Mouse (Mus musculus): Measurements from ENCODE around the gene Mthfd1l. TPM values are rescaled to one million over a fixed set of nuclear protein-coding genes. Genes with fewer than 3 reads are reported as not detected.
A peak's percentile ranks its signal among the peaks of the same experiment; 100 is the strongest.

The Mthfd1l gene
- 8.3 and 9.0 TPM in 2 replicates for polyA plus RNA-seq (2015; fragmentation: Nextera tagmentation; extraction: Ambion mirVana)

DNA sequence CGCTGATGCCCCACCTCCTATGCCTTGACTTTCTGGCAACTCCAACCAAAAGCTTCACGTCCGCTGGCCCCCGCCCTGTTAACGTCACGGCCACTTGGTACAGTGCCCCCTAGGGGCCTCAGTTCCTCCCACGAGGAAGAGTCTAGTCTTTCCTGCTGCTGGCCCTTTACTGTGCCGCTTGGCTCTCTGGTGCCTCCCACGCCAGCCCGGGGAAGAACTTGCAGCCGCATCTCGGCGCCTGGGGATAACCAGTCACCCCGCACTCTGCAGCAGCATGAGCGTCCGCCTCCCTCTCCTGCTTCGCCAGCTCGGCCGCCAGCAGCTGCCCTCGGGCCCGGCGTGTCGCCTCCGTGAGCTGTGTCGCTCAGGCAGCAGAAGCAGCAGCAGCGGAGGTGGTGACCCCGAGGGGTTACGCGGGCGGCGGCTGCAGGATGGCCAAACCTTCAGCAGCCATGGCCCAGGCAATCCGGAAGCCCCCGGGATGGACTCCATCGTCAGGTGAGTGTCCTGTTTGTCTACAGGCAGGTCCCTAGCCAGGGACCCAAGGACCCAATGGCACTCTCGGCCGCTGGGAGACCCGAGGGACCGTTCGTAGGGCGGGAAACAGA, at the start of gene Mthfd1l:
Mthfd1l (plus strand) TSS at position 138 of the 608 bp plus-strand sequence.
- Histone ChIP-seq H3K27me3 (no peaks in the 10 kb centered on the region), H3K4me3 (peak within 1 kb of the TSS; percentile 72), H3K9ac (peak within 1 kb of the TSS; percentile 65), H3K27ac (peak within 1 kb of the TSS; percentile 94), H3K4me1 (peaks cover 17% of the 10 kb centered on the region; the same call in 1 of the 2 replicates), H3K9me3 (no peaks in the 10 kb centered on the region), H3K36me3 (no peaks in the 10 kb centered on the region), H3K4me2 (peak within 1 kb of the TSS; percentile 95)
- WGBS: under 1% methylated on average over 40 of the region's 40 CpGs
- ATAC-seq (ENCODE audit: insufficient number of reproducible peaks, low FRiP score, low TSS enrichment, low read depth): peak; percentile 35

DNA sequence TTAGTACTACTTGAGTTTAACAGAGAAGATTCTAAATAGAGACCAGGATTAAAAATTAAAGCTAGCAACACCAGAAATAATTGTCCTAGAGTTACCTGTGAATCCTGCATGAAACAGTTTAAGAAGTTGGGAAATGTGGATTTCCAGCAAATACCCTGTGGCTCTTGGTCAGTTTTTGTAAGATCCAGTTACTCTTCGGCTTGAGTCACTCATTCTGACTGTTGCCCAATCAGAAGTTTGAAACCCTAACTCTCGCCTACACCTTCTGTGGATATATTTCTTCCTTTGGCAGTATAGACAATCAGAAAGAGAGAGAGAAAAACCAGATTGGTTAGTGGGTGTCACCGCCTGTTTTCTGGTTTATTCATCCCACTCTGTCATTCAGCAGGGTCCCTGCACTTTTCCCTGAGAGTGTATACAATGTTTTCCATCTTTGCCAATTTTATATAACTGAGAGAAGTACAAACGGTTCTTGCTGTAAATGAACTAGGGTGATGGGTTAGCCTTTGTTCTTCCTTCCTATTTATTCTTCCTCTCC, 44.8 kb upstream of the Mthfd1l start:
- no peaks in the 10 kb centered on the region for H3K27me3 ChIP-seq
- H3K4me1 ChIP-seq: no peaks in the 10 kb centered on the region
- H3K27ac ChIP-seq: no peak overlapping the region
- H3K9me3 ChIP-seq: no peaks in the 10 kb centered on the region
- no peak overlapping the region for H3K9ac ChIP-seq
- H3K4me3 ChIP-seq: no peak overlapping the region
- peaks cover 9% of the 10 kb centered on the region; the same call in 1 of the 2 replicates for H3K36me3 ChIP-seq
- 70% methylated on average over 4 of the region's 4 CpGs for WGBS
- no peak for ATAC-seq (ENCODE audit: insufficient number of reproducible peaks, low FRiP score, low TSS enrichment, low read depth)
- H3K4me2 ChIP-seq: no peak overlapping the region

DNA sequence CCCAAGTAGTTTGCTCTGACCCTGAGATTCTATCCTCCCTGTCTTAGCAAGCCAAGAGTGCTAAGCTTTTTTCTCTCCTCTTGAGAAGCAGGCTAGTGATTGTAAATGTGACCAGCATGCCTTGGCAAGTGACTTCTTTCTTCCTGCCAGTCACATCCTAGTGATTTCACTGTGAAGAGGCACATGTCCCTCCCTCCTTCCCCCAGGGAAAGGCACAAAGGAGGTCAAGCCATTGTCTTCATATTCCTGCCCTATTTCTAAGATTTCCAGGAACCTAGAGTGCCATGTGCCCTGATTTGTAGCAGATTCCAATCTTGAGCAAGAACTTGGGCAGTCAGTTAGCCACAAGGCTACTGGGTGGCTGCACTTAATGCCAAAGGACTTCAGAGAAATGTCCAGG, 41.1 kb upstream of the Mthfd1l start:
- Histone ChIP-seq H3K4me1 (0 out of 2 replicates have a peak, but pooled peaks cover 3% of the 10 kb centered on the region), H3K4me3 (no peak overlapping the region), H3K9me3 (no peaks in the 10 kb centered on the region), H3K9ac (no peak overlapping the region), H3K27me3 (no peaks in the 10 kb centered on the region), H3K4me2 (no peak overlapping the region), H3K36me3 (0 out of 2 replicates have a peak, but pooled peaks cover 9% of the 10 kb centered on the region), H3K27ac (no peak overlapping the region)
- no peak for ATAC-seq (ENCODE audit: insufficient number of reproducible peaks, low FRiP score, low TSS enrichment, low read depth)

DNA sequence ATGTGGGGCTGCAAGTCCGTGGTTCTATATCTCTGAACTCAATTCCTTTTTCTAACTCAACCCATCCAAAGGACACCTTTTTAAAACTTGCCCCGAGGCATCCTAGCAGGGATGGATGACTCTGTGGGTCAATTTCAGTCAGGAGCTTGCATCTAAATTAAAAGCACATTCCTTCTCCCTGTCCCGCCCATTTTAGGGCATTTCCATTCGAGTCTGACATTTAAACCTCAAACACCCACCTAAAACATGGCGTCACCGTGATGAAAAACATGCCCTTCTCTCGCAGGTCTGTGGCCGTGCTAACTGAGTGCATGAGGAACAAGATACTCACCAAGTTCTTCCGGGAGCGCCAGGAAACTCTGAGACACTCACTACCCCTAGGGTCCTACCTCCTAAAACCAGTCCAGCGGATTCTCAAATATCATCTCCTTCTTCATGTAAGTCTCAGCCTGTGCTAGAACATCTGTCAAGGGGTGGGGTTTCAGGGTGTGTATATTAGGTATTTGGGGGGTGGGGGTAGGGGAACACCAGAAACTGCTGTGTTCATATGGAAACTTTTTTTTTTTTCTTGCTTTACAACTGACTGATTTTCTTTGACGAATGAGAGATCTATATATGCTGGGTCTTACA, 39.5 kb upstream of the Mthfd1l start:
- H3K4me1 ChIP-seq: 0 out of 2 replicates have a peak, but pooled peaks cover 3% of the 10 kb centered on the region
- peaks cover 12% of the 10 kb centered on the region; the same call in 1 of the 2 replicates for H3K36me3 ChIP-seq
- H3K9ac ChIP-seq: no peak overlapping the region
- no peak overlapping the region for H3K4me2 ChIP-seq
- no peaks in the 10 kb centered on the region for H3K27me3 ChIP-seq
- WGBS: 29% methylated on average over 12 of the region's 12 CpGs
- 0 out of 2 replicates have a peak, but pooled peaks have one; percentile 24 for ATAC-seq (ENCODE audit: insufficient number of reproducible peaks, low FRiP score, low TSS enrichment, low read depth)
- H3K27ac ChIP-seq: no peak overlapping the region
- no peaks in the 10 kb centered on the region for H3K9me3 ChIP-seq
- no peak overlapping the region for H3K4me3 ChIP-seq

DNA sequence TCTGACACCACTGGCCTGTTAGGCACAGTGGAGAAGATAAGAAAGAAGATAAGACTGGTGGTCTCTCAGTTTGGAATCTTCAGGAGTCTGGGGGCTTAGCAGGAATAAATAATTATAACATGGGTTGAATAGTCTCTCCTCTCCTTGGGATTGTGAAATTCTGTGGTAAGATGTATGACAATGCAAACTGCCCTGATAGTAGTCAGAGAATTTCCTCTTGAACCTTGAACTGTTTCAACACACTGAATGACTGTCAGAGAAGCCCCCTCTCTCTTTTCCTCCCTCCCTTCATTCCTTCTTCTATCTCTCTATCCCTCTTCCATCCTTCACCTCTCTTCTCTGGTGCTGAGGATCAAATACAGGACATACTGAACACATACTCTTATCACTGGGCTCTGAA, 36.1 kb upstream of the Mthfd1l start:
- Histone ChIP-seq H3K27ac (no peak overlapping the region), H3K4me2 (no peak overlapping the region), H3K4me1 (peaks cover 7% of the 10 kb centered on the region; the same call in 1 of the 2 replicates), H3K27me3 (no peaks in the 10 kb centered on the region), H3K36me3 (peaks cover 15% of the 10 kb centered on the region), H3K9me3 (no peaks in the 10 kb centered on the region), H3K4me3 (no peak overlapping the region), H3K9ac (no peak overlapping the region)
- ATAC-seq (ENCODE audit: insufficient number of reproducible peaks, low FRiP score, low TSS enrichment, low read depth): no peak

DNA sequence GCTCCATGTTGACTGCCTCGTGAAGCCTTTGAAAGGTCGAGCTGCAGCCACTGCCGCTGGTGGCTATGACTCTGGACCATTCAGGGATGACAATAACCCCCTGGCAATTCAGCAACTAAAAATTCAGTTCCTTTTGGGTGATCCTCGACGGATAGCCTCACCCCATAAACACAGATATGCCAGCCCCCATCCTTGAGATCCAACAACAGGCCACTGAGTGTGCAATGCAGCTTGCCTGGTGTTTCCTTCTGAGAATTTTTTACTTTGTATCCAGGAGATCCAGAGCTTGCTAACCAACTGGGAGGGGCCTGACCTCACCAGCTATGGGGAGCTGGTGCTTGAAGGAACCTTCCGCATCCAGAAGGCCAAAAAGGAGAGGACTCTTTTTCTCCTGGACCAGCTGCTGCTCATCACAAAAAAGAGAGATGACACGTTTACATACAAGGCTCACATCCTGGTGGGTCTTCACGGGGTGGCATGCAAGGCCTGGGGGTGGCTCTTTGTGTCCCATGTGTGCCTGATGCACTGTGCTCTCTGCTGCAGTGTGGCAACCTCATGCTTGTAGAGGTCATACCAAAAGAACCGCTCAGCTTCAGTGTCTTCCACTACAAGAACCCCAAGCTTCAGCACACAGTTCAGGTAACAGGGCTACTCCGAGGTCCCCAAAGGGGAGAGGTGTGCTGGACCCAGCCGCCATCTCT, 32.9 kb upstream of the Mthfd1l start:
- peak overlapping the region; percentile 57; the same call in 1 of the 2 replicates for H3K27ac ChIP-seq
- H3K4me1 ChIP-seq: peaks cover 4% of the 10 kb centered on the region; the same call in 1 of the 2 replicates
- no peak overlapping the region for H3K9ac ChIP-seq
- 89% methylated on average over 11 of the region's 11 CpGs for WGBS
- H3K4me3 ChIP-seq: no peak overlapping the region
- H3K4me2 ChIP-seq: no peak overlapping the region
- ATAC-seq (ENCODE audit: insufficient number of reproducible peaks, low FRiP score, low TSS enrichment, low read depth): no peak
- peaks cover 12% of the 10 kb centered on the region for H3K36me3 ChIP-seq
- no peaks in the 10 kb centered on the region for H3K27me3 ChIP-seq
- H3K9me3 ChIP-seq: no peaks in the 10 kb centered on the region

DNA sequence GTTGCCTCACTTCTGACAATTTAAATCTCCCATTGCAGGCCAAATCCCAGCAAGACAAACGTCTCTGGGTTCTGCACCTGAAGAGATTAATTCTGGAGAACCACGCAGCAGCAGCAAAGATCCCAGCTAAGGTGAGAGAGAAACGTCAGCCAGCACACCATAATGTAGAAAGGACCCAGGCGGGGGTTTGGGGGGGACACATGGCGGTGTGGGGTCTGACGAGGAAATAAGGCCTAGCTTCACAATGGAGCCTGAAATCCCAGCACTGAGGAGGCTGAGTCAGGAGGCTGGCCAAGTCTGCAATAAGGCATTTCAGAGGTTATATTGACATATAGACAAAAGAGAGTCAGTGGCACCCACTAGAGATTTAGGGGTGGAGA, 32.3 kb upstream of the Mthfd1l start:
- Histone ChIP-seq H3K4me1 (peaks cover 4% of the 10 kb centered on the region; the same call in 1 of the 2 replicates), H3K36me3 (peaks cover 12% of the 10 kb centered on the region), H3K27ac (peak overlapping the region; percentile 57; the same call in 1 of the 2 replicates), H3K9me3 (no peaks in the 10 kb centered on the region), H3K9ac (no peak overlapping the region), H3K4me2 (no peak overlapping the region), H3K4me3 (no peak overlapping the region), H3K27me3 (no peaks in the 10 kb centered on the region)
- no peak for ATAC-seq (ENCODE audit: insufficient number of reproducible peaks, low FRiP score, low TSS enrichment, low read depth)
- 87% methylated on average over 6 of the region's 6 CpGs for WGBS

DNA sequence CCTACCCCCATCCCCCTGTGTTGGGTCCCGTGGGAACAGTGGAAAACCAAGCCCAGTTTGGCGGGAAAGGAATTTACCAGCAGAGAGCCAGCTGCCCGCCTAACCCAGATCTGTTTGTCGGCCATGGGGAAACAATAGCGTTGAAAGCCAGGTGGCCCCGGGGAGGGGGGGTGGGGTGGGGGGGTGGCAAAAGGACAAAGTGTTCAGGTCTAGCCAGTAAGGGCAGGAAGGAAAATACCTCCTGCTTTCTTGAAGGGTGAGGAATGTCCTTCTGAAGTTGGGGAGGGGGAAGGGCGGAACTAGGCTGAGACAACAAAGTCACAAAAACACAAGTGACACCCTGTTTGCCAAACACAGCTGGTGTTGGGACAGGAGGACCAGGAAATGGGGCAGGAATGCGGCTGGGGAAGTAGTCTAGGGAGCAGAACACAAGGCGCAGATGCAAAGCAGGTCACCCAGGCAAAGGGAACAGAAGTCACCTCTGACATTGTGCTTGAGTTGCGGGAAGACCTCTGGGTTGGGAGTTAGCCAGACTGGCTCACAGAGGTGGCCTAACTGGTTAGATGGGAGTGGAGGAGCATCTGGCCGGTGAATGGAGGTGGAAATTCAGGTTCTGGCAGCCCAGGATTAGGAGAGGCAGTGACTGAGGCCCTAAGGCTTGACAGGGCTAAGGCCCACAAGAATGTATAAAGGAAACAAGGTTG, 31.7 kb upstream of the Mthfd1l start:
- Histone ChIP-seq H3K9ac (no peak overlapping the region), H3K27me3 (no peaks in the 10 kb centered on the region), H3K27ac (peak overlapping the region; percentile 57), H3K9me3 (no peaks in the 10 kb centered on the region), H3K4me3 (no peak overlapping the region), H3K4me1 (peaks cover 4% of the 10 kb centered on the region; the same call in 1 of the 2 replicates), H3K36me3 (peaks cover 12% of the 10 kb centered on the region), H3K4me2 (no peak overlapping the region)
- ATAC-seq (ENCODE audit: insufficient number of reproducible peaks, low FRiP score, low TSS enrichment, low read depth): no peak
- 35% methylated on average over 11 of the region's 11 CpGs for WGBS

DNA sequence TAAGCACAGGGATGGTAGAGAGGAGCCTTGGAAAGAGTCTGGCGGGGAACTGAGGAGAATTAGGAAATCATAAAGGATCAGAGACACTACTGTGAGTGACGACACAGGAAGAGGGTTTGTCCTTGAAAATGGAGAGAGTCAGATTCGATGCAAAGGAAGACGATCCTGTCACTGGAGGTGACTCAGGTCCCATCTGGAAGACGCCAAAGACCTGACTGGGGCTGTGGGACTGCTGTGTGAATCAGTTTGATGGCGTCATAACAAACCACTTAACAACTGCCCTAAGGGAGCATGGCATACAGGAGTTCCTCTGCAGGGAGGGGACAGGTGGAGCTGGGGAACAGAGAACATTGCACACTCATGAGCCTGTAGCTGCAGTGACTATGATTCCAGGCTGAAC, 30.6 kb upstream of the Mthfd1l start:
- no peak overlapping the region for H3K9ac ChIP-seq
- H3K4me2 ChIP-seq: no peak overlapping the region
- peak overlapping the region; percentile 57 for H3K27ac ChIP-seq
- H3K4me1 ChIP-seq: peaks cover 4% of the 10 kb centered on the region; the same call in 1 of the 2 replicates
- H3K9me3 ChIP-seq: no peaks in the 10 kb centered on the region
- H3K36me3 ChIP-seq: peaks cover 21% of the 10 kb centered on the region
- no peak for ATAC-seq (ENCODE audit: insufficient number of reproducible peaks, low FRiP score, low TSS enrichment, low read depth)
- no peak overlapping the region for H3K4me3 ChIP-seq
- H3K27me3 ChIP-seq: no peaks in the 10 kb centered on the region
- 43% methylated on average over 6 of the region's 6 CpGs for WGBS

DNA sequence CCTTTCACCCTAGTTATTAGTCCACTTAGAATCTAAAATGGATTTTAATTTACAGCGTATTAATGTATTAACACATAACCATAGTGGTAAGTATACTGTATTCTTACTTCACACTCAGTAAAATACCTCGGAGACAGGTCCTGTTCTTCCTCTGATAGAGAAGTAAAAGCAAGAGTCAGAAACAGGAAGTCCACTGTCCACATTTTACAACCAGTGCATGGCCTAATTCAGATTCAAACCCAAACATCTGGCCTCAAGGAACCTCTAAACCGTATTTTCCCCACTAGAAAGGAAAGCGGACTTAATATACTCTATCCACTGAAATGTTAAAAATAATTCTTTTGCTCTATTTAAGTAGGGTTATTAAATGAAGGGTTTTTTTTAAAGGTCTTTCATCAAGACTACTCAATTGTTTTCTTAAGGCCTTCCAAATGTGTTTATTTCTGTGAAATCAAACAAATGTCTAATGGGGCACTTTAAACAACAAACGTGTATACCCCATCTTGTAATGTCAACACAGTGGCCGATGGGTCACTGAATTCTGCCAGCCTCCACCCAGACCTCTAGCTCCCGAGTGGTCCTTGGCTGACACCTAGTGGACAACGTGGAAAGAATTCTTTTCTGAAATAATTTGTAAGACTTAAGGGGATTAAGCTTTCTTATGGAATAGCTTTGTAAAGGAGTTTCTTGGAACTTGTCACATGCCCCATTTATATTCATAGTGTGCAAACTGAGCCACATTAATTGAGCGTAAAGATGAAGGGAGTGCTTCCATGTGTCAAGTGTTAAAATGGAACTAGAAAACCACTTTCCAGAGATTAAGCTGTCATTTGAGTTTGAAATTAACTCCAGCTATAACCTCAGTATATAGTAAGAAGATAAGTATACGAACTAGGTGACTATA, 29.2 kb upstream of the Mthfd1l start:
- H3K27me3 ChIP-seq: no peaks in the 10 kb centered on the region
- H3K36me3 ChIP-seq: peaks cover 28% of the 10 kb centered on the region
- WGBS: 27% methylated on average over 10 of the region's 10 CpGs
- no peak overlapping the region for H3K9ac ChIP-seq
- H3K27ac ChIP-seq: no peak overlapping the region
- ATAC-seq (ENCODE audit: insufficient number of reproducible peaks, low FRiP score, low TSS enrichment, low read depth): no peak
- H3K4me1 ChIP-seq: peaks cover 4% of the 10 kb centered on the region; the same call in 1 of the 2 replicates
- no peak overlapping the region for H3K4me3 ChIP-seq
- H3K4me2 ChIP-seq: no peak overlapping the region
- H3K9me3 ChIP-seq: no peaks in the 10 kb centered on the region

DNA sequence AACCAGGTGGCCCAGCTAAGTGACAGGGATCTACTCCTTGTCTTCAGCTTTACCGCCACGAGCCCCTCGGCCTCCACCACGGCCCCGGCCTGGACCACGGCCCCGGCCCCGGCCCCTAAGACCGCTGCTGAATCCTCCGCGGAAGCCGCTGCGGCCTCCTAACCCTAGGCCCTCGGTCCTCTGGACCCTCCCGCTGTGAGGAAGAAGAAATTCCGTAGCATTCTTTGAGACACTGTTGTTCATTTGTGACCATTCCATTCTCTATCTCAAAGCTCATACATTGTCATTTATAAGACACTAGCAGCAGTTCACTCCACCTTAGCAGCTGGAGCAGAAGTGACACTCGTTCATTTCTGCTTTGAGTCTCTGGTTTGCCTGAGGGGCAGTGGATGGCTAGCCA, 26.0 kb upstream of the Mthfd1l start:
- H3K9me3 ChIP-seq: no peaks in the 10 kb centered on the region
- no peak overlapping the region for H3K4me3 ChIP-seq
- ATAC-seq (ENCODE audit: insufficient number of reproducible peaks, low FRiP score, low TSS enrichment, low read depth): no peak
- no peak overlapping the region for H3K4me2 ChIP-seq
- H3K36me3 ChIP-seq: peaks cover 29% of the 10 kb centered on the region
- 92% methylated on average over 17 of the region's 17 CpGs for WGBS
- H3K9ac ChIP-seq: no peak overlapping the region
- no peak overlapping the region for H3K27ac ChIP-seq
- H3K27me3 ChIP-seq: no peaks in the 10 kb centered on the region
- no peaks in the 10 kb centered on the region for H3K4me1 ChIP-seq
